Mouse (Mus musculus) urinary bladder, adult 2 months (tissue): ENCODE data around the gene Zfp607b. TPM values are rescaled to one million over a fixed set of nuclear protein-coding genes. Genes with fewer than 3 reads are reported as not detected.

ENCODE experiments used
- DNase-seq: peaks from one replicate; pipeline ENCODE4 v3.0.0; 2022; ENCODE audit warnings: low spot score
- polyA plus RNA-seq: library from polyadenylated mRNA; depleted of rRNA; stranded (reverse); fragments of >200 nt; gene quantifications from 2 replicates; pipeline ENCODE4 v1.2.3, GENCODE M21; 2012; rRNA removed

Gene Zfp607b
- 2.3 and 2.5 TPM in 2 replicates for polyA plus RNA-seq

DNA sequence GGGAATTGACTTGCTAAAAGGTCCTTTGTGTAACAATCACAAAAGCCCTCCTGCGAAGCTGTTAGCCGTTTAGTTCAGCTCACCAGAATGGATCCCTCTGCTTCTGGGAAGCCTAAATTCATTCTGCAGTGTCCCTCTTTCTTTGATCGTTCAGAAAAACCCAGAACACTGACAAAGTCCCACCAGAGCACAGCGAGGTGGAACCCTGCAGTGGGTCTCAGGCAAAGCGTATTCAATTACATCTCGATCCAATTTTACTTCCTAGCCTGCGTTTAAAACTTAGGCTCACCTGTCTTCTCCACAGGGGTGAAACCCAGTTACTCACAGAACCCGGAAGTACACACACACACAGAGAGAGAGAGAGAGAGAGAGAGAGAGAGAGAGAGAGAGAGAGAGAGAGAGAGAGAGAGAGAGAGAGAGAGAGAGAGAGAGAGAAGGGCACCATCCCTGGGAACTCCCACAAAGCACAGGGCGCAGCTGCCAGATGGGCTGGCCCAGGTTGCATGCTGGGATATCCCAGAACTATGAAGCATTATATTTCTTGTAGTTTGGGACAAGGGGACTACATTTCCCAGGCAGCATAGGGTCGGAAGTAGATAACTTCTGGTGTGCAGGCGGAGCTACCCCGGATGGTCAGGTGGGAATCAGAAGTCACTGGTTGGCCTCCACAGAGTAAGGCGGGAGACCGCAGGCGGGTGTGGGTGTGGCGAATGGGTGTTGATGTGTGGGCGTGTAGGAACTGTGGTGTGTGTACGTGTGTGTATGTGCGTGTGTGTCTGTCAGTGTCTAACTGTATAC, at the start of gene Zfp607b:
Gene Zfp607b, plus strand, starts transcription at position 526 of the 798 bp plus-strand sequence.
- DNase-seq = peak; percentile 67

DNA sequence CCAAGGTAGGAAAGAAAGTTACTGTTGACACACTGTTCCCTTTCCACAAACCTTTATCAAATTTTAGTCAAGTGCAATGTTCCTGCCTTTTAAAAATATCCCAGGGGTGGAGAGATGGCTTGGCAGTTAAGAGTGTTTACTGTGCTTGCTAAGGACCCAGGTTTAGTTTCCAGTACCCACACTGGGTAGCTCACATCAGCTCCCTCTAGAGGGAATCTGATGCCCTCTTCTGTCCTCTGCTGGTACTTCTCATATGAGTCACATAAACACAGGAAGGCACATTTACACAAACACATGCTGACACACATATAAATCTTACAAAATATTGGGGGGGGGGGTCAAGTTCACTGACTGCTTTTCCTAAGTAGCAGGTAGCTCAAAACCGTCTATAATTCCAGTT, 44.7 kb upstream of the Zfp607b start:
- no peak for DNase-seq

DNA sequence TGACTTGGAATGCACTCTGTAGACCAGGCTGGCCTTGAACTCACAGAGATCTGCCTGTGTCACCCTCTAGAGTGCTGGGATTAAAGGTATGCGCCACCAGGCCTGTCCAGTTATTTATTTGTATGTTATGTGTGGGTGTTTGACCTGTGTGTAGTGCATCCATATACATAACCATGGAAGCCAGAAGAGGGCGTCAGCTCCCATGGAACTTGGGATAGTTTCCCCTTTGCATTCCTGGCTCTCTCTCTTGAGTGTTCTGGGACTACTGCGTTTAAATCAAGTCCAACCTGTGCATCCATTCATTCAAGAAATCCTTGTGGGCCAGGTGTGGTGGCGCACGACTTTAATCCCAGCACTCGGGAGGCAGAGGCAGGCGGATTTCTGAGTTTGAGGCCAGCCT, 42.6 kb upstream of the Zfp607b start:
- no peak for DNase-seq

DNA sequence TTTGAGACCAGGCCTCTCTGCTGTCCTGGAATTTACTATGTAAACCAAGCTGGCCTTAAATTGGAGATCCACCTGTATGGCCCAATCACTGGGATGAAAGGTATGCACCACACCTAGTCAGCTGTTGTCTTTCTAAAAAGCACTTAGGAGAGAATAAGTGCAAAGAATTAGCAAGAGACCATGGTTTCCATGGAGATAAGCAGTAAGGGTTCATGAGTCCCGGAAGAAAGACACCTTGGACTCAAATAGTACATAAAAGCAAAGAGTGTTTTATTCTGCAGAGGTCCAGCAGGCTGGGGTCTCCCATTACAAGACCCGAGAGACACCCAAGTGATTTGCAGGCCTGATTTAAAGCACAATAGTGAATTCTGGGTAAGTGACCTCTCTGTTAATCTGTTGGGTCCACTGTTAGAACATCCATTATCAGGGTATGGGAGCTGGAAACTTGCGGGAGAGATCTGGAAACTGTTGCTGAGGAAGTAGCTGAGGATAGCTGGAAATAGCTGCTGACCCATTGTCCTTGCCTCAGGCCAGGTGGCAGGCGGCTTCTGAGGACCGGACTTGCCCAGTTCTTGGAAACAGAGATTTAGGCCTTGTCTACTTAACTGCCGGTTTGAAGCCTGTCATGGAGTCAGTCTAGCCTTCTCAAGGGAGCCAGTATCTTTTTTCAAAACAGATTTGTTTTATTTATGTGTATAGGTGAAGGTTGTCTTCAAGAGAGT, 41.7 kb upstream of the Zfp607b start:
- no peak for DNase-seq

DNA sequence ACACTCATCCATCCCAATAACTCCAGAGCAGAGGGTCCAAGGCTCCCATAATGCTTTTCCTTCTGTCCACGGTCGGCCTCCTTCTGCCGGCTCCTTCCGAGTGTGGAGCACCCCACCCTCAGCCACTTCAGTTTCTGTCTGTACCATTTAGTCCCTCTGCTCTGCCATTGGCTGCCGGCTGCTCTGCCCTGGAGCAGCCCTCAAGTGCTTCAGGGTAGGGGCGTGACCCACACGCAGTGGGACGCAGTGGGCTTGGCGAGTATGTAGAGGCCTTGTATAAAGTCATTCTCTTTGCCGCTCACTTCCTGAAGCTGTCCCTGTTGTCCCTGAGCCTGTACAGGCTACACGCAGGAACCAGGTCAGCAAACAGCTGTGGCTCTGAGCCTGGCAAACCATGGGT, 39.4 kb upstream of the Zfp607b start:
- DNase-seq = no peak

DNA sequence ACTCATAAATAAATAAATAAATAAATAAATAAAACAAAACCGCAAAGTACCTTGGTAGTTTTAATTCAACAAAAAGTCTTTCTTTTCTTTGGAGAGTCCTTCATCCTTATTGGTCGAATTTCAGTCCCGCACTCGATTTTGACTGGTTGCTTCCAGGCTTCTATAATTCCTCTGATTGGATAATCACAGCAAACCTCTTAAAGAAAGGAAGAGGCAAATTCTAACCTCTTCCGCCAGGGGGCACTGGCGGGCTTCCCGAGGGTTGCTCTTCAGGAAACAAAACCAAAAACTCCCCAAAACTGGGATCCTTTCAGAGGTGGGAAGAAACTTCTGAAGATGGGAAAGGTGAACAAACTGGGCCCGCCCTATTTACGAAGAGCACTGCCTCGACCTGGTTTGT, 38.2 kb upstream of the Zfp607b start:
- DNase-seq = peak; percentile 56

DNA sequence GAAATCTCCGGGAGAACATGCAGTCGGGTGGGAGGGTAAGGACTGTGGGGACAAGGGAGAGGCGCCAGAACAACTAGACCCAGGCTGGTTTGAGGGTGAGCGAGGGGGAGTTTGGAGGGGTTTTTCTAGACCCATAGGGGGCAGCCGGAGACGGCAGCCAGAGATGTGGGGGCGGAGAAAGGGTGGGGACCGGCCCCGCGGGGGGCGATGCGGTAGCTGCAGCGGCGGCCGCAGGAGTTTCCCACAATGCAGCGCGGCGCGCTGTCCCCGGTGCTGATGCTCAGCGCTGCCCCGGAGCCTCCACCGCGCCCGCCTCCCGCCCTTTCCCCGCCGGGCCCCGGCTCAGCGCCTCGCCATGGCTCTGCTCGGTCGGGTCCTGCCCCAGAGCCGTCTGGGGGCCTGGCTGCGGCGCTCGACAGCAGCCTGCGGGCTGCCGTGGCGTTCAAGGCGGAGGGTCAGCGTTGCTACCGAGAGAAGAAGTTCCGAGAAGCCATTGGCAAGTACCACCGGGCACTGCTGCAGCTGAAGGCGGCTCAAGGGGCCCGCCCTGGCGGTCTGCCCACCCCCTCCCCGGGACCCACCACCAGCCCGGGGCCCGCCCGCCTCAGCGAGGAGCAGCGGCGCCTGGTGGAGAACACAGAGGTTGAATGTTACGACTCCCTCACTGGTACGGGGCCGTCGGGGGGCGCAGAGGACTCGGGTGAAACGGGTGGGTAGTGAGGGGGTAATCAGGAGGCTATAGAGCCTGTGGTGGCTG, 35.3 kb upstream of the Zfp607b start, which contains the start of gene Ttc9b:
Gene Ttc9b, plus strand, starts transcription at position 235 of the 757 bp plus-strand sequence.
- no peak for DNase-seq

DNA sequence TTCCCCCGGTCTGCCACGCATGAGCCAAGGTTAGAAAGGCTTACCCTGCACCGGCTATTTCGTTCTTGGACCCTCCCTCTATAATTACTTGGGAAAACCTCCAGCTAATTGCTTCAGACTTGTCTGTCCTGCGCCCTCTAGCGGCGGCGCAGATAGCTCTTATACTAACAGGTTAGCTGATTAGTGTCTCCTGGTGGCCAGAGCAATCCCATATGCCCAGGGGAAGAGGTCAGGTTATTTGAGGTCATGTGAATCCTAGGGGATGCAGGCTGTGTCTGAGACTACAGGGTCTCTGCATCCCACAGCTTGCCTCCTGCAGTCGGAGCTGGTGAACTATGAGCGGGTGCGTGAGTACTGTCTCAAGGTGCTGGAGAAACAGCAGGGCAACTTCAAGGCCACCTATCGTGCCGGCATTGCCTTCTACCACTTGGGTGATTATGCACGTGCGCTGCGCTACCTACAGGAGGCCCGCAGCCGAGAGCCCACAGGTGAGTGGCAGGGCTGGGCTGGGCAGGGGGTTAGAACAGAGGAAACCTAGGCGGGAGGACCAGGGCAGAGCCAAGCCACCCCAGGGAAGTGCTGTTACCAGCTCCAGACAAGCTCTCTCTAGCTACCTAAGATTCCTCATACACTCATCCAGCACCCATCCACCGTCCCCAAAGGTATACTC, 34.4 kb upstream of the Zfp607b start:
- no peak for DNase-seq

DNA sequence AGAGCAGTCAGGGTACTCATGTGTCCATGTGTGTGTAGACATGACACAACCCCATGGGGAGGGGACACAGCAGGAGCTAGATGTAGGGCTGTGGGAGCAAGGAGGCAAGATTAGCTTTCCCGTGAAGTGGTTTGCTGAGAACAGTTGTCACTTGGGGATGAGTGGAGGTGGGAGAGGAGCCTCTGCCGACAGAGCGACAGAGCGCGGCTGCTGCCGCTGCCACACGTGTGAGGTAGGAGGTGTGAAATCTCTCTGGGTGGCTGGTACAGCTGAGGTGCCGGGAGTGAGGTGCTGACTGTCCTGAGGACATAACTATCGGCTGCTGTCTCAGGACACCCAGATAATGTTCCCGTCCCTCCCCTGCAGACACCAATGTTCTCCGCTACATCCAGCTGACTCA, 33.6 kb upstream of the Zfp607b start:
- no peak for DNase-seq

DNA sequence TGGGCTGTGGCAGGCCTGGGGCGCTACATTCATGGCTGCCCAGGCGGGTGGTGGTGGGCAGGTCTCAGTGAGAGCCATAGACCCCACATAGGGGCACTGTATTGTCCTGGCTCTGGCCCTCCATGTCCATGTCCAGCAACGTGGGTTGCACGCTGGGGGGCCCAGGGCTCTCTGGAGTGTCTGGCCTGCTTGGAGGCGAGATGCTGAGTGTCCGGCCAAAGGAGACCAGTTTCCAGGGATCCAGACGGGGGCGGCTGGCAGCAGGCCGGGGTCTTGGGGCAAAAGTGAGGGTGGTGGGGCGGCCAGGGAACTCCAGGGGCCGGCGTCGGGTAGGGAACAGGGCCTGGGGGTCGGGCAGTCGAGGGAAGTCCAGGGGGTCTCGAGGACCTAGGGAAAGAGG, 32.5 kb upstream of the Zfp607b start:
- no peak for DNase-seq

DNA sequence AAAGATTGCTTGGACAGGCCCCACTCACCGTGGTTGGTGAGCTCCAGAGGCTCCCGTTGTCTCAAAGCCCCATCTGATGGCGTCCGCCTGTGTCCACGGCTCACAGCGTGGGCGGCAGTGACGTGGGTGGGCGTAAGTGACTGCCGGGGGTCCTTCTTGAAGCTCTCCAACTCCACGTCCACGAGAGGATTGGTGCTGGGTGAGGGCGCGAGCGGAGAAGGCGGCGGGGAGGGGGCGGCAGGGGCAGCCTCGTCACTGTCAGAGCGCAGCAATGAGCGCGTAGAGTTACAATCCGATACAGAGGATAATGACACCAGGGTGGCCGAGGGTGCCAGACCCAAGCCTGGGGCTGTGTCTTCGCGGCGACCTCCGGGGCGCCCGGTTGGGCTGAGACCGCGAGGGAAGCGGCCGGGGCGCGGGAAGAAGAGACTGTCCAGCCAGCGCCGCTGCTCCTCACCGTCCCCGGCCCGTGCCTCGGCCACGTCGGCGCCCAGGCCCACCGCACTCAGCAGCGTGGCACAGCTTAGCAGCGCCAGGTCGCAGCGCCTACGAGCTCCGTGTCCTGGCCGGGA, 31.2 kb upstream of the Zfp607b start:
- no peak for DNase-seq

DNA sequence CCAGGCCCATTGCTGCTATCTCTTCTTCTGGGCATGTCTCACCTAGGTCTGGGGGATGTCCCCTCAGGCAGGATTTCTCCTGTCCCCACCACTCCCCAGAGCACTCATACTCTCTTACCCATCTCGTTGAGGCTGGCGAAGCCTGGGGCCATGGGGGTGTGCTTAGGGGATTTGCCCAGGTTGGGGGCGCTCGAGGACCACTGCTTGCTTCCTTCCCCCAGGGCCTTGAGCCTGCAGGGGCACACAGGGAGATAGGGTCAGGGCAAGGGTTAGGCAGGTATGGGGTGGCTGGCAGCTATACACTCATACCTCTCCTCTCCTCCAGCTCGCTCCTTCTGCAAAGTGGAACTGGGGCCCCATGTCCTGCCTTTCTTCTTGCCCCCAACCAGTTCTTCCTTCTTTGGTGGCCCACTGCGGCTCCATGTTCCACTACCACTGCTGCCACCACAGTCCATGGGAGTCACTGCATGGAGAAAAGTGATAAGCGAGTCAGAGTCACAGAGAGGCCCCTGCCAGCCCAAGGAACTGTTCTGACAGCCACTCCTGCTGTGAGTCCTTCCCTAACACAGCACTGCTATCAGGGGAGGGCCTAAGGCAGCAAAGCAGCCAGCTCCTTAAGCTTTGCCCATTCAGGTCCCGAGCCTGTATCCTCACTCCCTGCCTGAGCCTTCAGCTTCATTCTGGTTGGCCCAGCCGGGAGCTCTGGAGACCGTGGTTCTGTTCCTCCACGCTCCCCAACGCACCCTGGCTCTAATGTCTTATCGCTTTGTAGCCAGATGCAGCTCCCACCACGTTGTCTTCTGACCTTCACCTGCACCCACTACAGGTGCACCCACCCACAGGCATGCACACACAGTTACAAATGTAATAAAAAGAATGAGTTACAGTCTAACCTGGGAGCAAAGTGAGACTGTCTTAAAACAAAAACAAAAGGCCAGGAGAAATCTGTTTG, 30.2 kb upstream of the Zfp607b start:
- no peak for DNase-seq

DNA sequence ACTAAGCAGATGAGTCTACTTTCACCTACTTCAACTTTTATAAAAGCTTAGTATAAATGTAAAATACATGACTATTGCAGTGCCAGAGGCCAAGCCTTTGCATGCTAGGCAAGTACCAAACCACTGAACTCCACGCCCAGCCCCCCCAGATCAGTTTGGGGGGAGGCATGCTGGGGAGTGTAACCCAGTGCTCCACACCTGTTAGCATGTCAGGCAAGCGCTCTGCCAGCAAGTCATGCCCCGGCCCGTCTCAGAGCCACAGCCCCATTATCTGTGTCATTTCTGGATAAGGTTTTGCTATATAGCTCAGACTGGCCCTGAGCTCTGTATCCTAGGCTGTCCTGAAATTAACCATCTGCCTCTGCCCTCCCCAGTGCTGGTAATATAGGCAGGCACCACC, 27.1 kb upstream of the Zfp607b start:
- no peak for DNase-seq

DNA sequence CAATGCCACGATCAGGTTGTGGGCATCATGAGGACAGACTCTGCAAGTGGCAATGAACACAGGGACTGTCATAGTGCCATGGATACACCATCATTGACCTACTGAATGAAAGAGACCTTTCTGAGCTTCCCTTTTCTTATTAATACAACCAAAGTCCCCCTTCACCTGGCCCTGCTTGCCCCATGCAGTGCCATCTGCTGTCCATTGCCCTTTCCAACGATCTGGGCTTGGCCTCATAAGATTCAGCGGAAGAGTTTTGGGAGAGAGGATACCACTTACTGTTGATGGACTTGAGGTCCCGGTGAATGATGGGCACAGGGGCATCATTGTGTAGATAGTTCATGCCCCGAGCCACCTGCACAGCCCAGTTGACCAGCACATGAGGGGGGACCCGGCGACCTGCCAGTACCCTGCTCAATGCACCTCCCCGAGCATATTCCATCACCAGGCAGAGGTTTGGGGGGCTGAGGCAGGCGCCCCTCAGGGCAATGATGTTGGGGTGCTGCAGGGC, 16.0 kb upstream of the Zfp607b start:
- no peak for DNase-seq

DNA sequence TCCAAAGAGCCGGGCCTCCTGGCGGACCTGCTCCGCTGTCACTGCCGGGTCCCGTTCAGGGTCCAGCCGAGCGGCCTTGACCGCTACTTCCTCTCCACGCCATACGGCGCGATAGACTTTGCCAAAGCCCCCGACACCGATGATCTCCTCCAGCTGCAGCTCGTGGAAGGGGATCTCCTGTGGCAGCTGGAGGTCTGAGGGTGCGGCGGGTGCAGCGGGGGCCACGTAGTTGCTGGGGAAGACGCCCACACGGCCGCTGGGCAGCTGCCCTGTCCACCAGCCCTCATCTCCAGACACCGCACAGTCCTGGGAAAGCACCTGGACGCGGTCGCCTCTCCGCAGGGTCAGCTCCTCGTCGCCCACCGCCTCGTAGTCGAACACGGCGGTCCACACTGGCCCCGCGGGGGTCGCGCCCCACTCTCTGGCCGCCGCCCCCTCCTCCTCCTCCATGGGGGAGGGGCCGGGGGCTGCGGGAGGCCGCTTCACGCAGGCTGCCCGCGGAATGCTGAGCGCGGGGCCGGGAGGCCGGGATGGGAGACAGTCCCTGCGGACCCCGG, 15.5 kb upstream of the Zfp607b start:
- no peak for DNase-seq

DNA sequence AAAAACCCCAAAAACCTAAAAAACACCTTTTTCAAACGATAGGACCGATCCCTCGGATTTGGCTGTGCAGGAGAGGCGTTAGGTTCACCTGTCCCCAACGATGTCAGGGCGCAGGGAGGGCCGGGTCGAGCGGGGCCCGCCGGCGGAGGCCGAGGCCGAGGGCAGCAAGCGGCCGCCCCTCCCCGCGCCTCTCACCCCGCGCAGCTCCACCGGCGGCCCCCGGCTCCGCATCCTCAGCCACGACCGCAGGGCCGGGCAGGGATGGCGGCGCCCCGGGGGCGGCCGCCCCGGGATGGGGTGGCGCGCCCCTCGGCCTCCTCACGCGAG, 15.0 kb upstream of the Zfp607b start:
- no peak for DNase-seq

DNA sequence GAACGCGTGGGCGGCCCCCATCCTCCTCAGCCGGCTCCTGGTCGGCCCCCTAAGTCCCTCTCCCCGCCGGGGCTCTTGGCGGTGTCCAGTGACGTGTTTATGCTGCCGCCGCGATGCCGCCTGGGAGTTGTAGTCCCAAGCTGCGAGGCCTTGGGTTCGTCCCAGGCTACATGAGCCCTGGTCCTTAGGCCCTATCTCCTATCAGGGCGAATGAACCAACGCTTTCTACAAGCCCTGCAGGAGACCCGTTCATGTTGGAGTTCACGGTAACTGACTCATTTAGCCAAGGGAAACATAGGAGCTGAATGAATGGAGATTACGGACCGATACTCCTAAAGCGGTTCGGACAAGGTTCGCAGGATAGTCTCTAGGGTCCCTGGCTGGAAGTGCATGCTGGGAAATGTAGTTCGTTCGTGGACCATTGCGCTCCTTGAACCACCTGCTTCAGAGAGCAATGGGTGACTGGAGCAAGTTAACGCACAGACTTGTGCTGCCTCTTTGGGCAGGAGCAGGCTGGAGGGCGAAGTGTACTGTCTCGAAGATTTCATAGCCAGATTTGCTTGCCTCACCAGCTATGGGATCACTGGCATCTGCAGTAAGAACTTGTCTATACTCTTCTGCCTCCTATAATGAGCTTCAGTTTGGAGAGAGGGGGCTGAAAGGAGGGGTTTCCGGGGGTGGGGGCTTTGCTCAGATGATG, 14.5 kb upstream of the Zfp607b start, which contains the start of gene Map3k10:
Gene Map3k10, minus strand, starts transcription at position 77 of the 700 bp plus-strand sequence.
- peak; percentile 88 for DNase-seq

DNA sequence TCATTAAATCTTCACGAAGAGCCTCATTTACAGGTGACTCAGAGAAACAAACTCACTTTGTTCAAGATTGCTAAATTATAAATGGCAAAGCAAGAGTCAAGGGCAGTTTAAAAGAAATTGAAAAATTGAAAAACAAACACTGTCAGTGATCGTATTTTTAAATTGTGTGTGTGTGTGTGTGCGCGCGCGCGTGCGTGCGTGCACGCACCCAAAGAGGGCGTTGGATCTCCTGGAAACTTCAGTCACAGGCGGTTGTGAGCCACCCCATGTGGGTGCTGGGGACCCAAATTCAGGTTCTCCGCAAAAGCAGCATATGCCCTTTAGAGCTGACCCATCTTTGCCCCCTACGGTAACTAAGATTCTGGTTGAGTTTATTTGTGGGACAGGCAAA, 13.9 kb upstream of the Zfp607b start:
- no peak for DNase-seq

DNA sequence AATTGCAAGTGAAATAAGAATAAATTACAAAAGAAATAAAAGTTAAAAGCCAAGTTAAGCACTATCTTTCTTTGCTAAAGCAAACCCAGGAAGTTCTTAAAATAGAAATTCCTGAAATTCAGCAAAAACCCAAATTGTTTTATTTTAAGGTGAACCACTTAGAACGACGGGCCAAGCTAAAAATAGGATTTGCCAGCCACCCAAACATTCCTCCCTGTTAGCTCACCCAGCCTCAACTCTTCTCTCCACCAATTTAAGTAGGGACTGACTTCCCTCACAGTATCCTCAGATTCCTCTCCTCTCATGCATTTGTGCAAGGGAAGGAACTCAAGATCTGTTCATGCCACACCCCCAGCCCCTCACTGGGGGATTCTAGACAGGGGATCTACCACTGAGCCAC, 5.9 kb upstream of the Zfp607b start:
- DNase-seq = no peak
